ENCODE assay signal across 21 mouse cellular contexts in genomic region chr8:70254628-70255027, GRCm38 (mm10). TPM values are rescaled to one million over a fixed set of nuclear protein-coding genes. Genes with fewer than 3 reads are reported as not detected.
DNase-seq lines count a peak whose midpoint lies in the region; ATAC-seq and TF ChIP-seq lines count a peak whose summit lies in the region.
"Had no signal": no experiment of that assay in that cellular context is flagged by ENCODE, and none has a peak within 500 bp of the region (broad histone marks: within the 10 kb centered on the region; RNA-seq: fewer than 3 reads in every experiment).

No protein-coding gene starts in this region.

- peaks cover 96% of the 10 kb centered on the region for H3K36me3 ChIP-seq in forebrain, postnatal 0 days (ENCODE audit: insufficient read depth)
- peaks cover 100% of the 10 kb centered on the region for H3K36me3 ChIP-seq in forebrain, embryonic 10.5 days (replicated peaks)
- peaks cover 86% of the 10 kb centered on the region for H3K36me3 ChIP-seq in midbrain, embryonic 15.5 days (replicated peaks)

- no peaks in the 10 kb centered on the region for H3K9me3 ChIP-seq in forebrain, postnatal 0 days (ENCODE audit: low read length)
- no peaks in the 10 kb centered on the region for H3K9me3 ChIP-seq in forebrain, embryonic 10.5 days
- no peaks in the 10 kb centered on the region for H3K9me3 ChIP-seq in midbrain, embryonic 15.5 days
- H3K9me3 ChIP-seq: embryonic facial prominence, embryonic 15.5 days; hindbrain, embryonic 12.5 days; kidney, embryonic 15.5 days; midbrain, embryonic 10.5 days; neural tube, embryonic 12.5 days had no signal

- H3K27ac ChIP-seq in forebrain, postnatal 0 days (ENCODE audit: low read depth, low read length), result no peak overlapping the region
- no peak overlapping the region for H3K27ac ChIP-seq in forebrain, embryonic 10.5 days
- no peak overlapping the region for H3K27ac ChIP-seq in layer of hippocampus, adult 2 months
- no peak overlapping the region for H3K27ac ChIP-seq in bone marrow, adult 2 months (ENCODE audit: control insufficient read depth, insufficient read depth, low read depth, low read length, poor library complexity)
- H3K27ac ChIP-seq in midbrain, embryonic 15.5 days, result no peak overlapping the region
- H3K27ac ChIP-seq: embryonic facial prominence, embryonic 15.5 days; hindbrain, embryonic 12.5 days; kidney, embryonic 15.5 days; macrophage; midbrain, embryonic 10.5 days; neural tube, embryonic 12.5 days had no signal

- no peak for TF ChIP-seq POLR2A in bone marrow, adult 2 months (IDR thresholded peaks at IDR 0.05; ENCODE audit: borderline replicate concordance, control insufficient read depth, low read depth, low read length)

- no peak overlapping the region for H3K4me3 ChIP-seq in forebrain, postnatal 0 days (ENCODE audit: low read depth, low read length)
- no peak overlapping the region for H3K4me3 ChIP-seq in forebrain, embryonic 10.5 days
- H3K4me3 ChIP-seq in layer of hippocampus, adult 2 months, result no peak overlapping the region
- H3K4me3 ChIP-seq in bone marrow, adult 2 months (replicated peaks; ENCODE audit: control insufficient read depth, low read depth, low read length), result no peak overlapping the region
- no peak overlapping the region for H3K4me3 ChIP-seq in midbrain, embryonic 15.5 days
- H3K4me3 ChIP-seq: embryonic facial prominence, embryonic 15.5 days; hindbrain, embryonic 12.5 days; kidney, embryonic 15.5 days; midbrain, embryonic 10.5 days; neural tube, embryonic 12.5 days had no signal

- WGBS in forebrain, postnatal 0 days, result 76% methylated on average over 1 of the region's 1 CpGs
- 90% methylated on average over 1 of the region's 1 CpGs for WGBS in forebrain, embryonic 10.5 days
- 71% methylated on average over 1 of the region's 1 CpGs for WGBS in bone marrow, adult 2 months
- WGBS in midbrain, embryonic 15.5 days, result 88% methylated on average over 1 of the region's 1 CpGs

- no peaks in the 10 kb centered on the region for H3K27me3 ChIP-seq in forebrain, postnatal 0 days (ENCODE audit: insufficient read depth, low read length)
- no peaks in the 10 kb centered on the region for H3K27me3 ChIP-seq in forebrain, embryonic 10.5 days (ENCODE audit: poor library complexity, severe bottlenecking)
- H3K27me3 ChIP-seq in midbrain, embryonic 15.5 days (replicated peaks), result no peaks in the 10 kb centered on the region
- H3K27me3 ChIP-seq: embryonic facial prominence, embryonic 15.5 days; hindbrain, embryonic 12.5 days; kidney, embryonic 15.5 days; neural tube, embryonic 12.5 days had no signal

- DNase-seq in forebrain, postnatal 0 days, result no peak
- no peak for DNase-seq in forebrain, embryonic 10.5 days (ENCODE audit: extremely low spot score, low spot score)
- DNase-seq in layer of hippocampus, adult 2 months (ENCODE audit: low spot score in 2 of 2), result no peak
- no peak for DNase-seq in layer of hippocampus, adult 9-11 months
- DNase-seq in 3T3-L1 (ENCODE audit: low read depth, low spot score), result peak; percentile 33
- DNase-seq in frontal cortex, adult 2 months (ENCODE audit: extremely low spot score in 1 of 2, low spot score in 1 of 2), result no peak
- DNase-seq: adrenal gland, adult 2 months; B cell, adult 2 months; cerebellum, postnatal 10 days; gastrocnemius, postnatal 14 days; heart, postnatal 10 days; lung, adult 18-20 months; right cerebral cortex, adult 18-20 months had no signal

- H3K4me2 ChIP-seq in forebrain, postnatal 0 days (ENCODE audit: low read depth), result no peak overlapping the region
- no peak overlapping the region for H3K4me2 ChIP-seq in midbrain, embryonic 15.5 days
- H3K4me2 ChIP-seq: embryonic facial prominence, embryonic 15.5 days; hindbrain, embryonic 12.5 days; kidney, embryonic 15.5 days; neural tube, embryonic 12.5 days had no signal

- ATAC-seq in forebrain, postnatal 0 days, result no peak; the same call in 1 of the 2 replicates
- no peak for ATAC-seq in midbrain, embryonic 15.5 days (replicated peaks)

- H3K4me1 ChIP-seq in forebrain, postnatal 0 days (ENCODE audit: insufficient read depth), result no peaks in the 10 kb centered on the region
- H3K4me1 ChIP-seq in forebrain, embryonic 10.5 days, result no peaks in the 10 kb centered on the region
- H3K4me1 ChIP-seq in bone marrow, adult 2 months (ENCODE audit: control insufficient read depth, insufficient read depth, low read length), result no peaks in the 10 kb centered on the region; the same call in none of the 2 replicates
- H3K4me1 ChIP-seq in midbrain, embryonic 15.5 days, result no peaks in the 10 kb centered on the region
- H3K4me1 ChIP-seq: embryonic facial prominence, embryonic 15.5 days; hindbrain, embryonic 12.5 days; midbrain, embryonic 10.5 days; neural tube, embryonic 12.5 days had no signal

- no peak overlapping the region for H3K9ac ChIP-seq in forebrain, postnatal 0 days
- H3K9ac ChIP-seq in midbrain, embryonic 15.5 days, result no peak overlapping the region
- H3K9ac ChIP-seq: embryonic facial prominence, embryonic 15.5 days; hindbrain, embryonic 12.5 days; kidney, embryonic 15.5 days; neural tube, embryonic 12.5 days had no signal

- peak; percentile 30; the same call in 1 of the 2 replicates for TF ChIP-seq CTCF in forebrain, postnatal 0 days (IDR thresholded peaks at IDR 0.05; ENCODE audit: low read depth)
- TF ChIP-seq CTCF in layer of hippocampus, adult 2 months (conservative IDR thresholded peaks at IDR 0.05), result peak; percentile 74
- 0 out of 2 replicates have a peak, but pooled peaks have one; percentile 14 for TF ChIP-seq CTCF in bone marrow, adult 2 months (IDR thresholded peaks at IDR 0.05; ENCODE audit: control insufficient read depth, insufficient read depth, low read length)

RNA-seq across cellular contexts. Expression of gene Armc6, which starts 20.4 kb away (rescaled TPM):
- 108 and 136 TPM in 2 replicates for total RNA-seq in forebrain, postnatal 0 days (2014; rRNA removed)
- 119 and 122 TPM in 2 replicates for polyA plus RNA-seq in forebrain, postnatal 0 days (2015; fragmentation: Nextera tagmentation; extraction: Ambion mirVana)
- 29.4 and 32.7 TPM in 2 replicates for polyA plus RNA-seq in forebrain, embryonic 10.5 days (2016; fragmentation: Nextera tagmentation; extraction: Ambion mirVana)
- total RNA-seq in layer of hippocampus, adult 2 months (2021), result 10 to 100 TPM; 45.6 to 47.1 TPM
- polyA plus RNA-seq in bone marrow, adult 2 months (2011; ENCODE audit: insufficient read depth, insufficient read length, low replicate concordance, missing spikeins), result 2.9 and 9.8 TPM in 2 replicates
- 44.0 and 45.6 TPM in 2 replicates for polyA plus RNA-seq in frontal cortex, adult 2 months (2012; rRNA removed)
- 117 and 118 TPM in 2 replicates for polyA plus RNA-seq in midbrain, embryonic 15.5 days (2015; fragmentation: Nextera tagmentation; extraction: Ambion mirVana)

RNA-seq across cellular contexts. Expression of gene Sugp2, which starts 20.6 kb away (rescaled TPM):
- total RNA-seq in forebrain, postnatal 0 days (2014; rRNA removed), result 119 and 129 TPM in 2 replicates
- 50.9 and 65.0 TPM in 2 replicates for polyA plus RNA-seq in forebrain, postnatal 0 days (2015; fragmentation: Nextera tagmentation; extraction: Ambion mirVana)
- 55.7 and 56.7 TPM in 2 replicates for polyA plus RNA-seq in forebrain, embryonic 10.5 days (2016; fragmentation: Nextera tagmentation; extraction: Ambion mirVana)
- total RNA-seq in layer of hippocampus, adult 2 months (2021), result 100 to 1,000 TPM; 130 to 131 TPM
- polyA plus RNA-seq in bone marrow, adult 2 months (2011; ENCODE audit: insufficient read depth, insufficient read length, low replicate concordance, missing spikeins), result 89.1 and 192 TPM in 2 replicates
- 102 and 116 TPM in 2 replicates for polyA plus RNA-seq in frontal cortex, adult 2 months (2012; rRNA removed)
- polyA plus RNA-seq in midbrain, embryonic 15.5 days (2015; fragmentation: Nextera tagmentation; extraction: Ambion mirVana), result 102 and 109 TPM in 2 replicates

RNA-seq across cellular contexts. Expression of gene Homer3, which starts 28.0 kb away (rescaled TPM):
- total RNA-seq in forebrain, postnatal 0 days (2014; rRNA removed), result 27.2 and 34.7 TPM in 2 replicates
- 20.2 and 23.9 TPM in 2 replicates for polyA plus RNA-seq in forebrain, postnatal 0 days (2015; fragmentation: Nextera tagmentation; extraction: Ambion mirVana)
- polyA plus RNA-seq in forebrain, embryonic 10.5 days (2016; fragmentation: Nextera tagmentation; extraction: Ambion mirVana), result 115 and 120 TPM in 2 replicates
- 10 to 100 TPM; 87.7 to 90.5 TPM for total RNA-seq in layer of hippocampus, adult 2 months (2021)
- 12.1 and 25.6 TPM in 2 replicates for polyA plus RNA-seq in bone marrow, adult 2 months (2011; ENCODE audit: insufficient read depth, insufficient read length, low replicate concordance, missing spikeins)
- 18.2 and 18.5 TPM in 2 replicates for polyA plus RNA-seq in frontal cortex, adult 2 months (2012; rRNA removed)
- 37.9 and 41.2 TPM in 2 replicates for polyA plus RNA-seq in midbrain, embryonic 15.5 days (2015; fragmentation: Nextera tagmentation; extraction: Ambion mirVana)

RNA-seq across cellular contexts. Expression of gene Slc25a42, which starts 42.5 kb away (rescaled TPM):
- total RNA-seq in forebrain, postnatal 0 days (2014; rRNA removed), result 11.7 and 12.0 TPM in 2 replicates
- polyA plus RNA-seq in forebrain, postnatal 0 days (2015; fragmentation: Nextera tagmentation; extraction: Ambion mirVana), result 4.6 and 6.2 TPM in 2 replicates
- 2.2 and 2.6 TPM in 2 replicates for polyA plus RNA-seq in forebrain, embryonic 10.5 days (2016; fragmentation: Nextera tagmentation; extraction: Ambion mirVana)
- 10 to 100 TPM; 43.9 to 44.0 TPM for total RNA-seq in layer of hippocampus, adult 2 months (2021)
- polyA plus RNA-seq in bone marrow, adult 2 months (2011; ENCODE audit: insufficient read depth, insufficient read length, low replicate concordance, missing spikeins), result 7.1 and 10.9 TPM in 2 replicates
- 51.0 and 51.3 TPM in 2 replicates for polyA plus RNA-seq in frontal cortex, adult 2 months (2012; rRNA removed)
- 8.7 and 10.9 TPM in 2 replicates for polyA plus RNA-seq in midbrain, embryonic 15.5 days (2015; fragmentation: Nextera tagmentation; extraction: Ambion mirVana)

RNA-seq across cellular contexts. Expression of gene Ddx49, which starts 47.7 kb away (rescaled TPM):
- 46.6 and 49.3 TPM in 2 replicates for total RNA-seq in forebrain, postnatal 0 days (2014; rRNA removed)
- polyA plus RNA-seq in forebrain, postnatal 0 days (2015; fragmentation: Nextera tagmentation; extraction: Ambion mirVana), result 49.3 and 54.9 TPM in 2 replicates
- polyA plus RNA-seq in forebrain, embryonic 10.5 days (2016; fragmentation: Nextera tagmentation; extraction: Ambion mirVana), result 54.9 and 57.2 TPM in 2 replicates
- total RNA-seq in layer of hippocampus, adult 2 months (2021), result 10 to 100 TPM; 45.5 to 52.1 TPM
- polyA plus RNA-seq in bone marrow, adult 2 months (2011; ENCODE audit: insufficient read depth, insufficient read length, low replicate concordance, missing spikeins), result 32.3 and 33.4 TPM in 2 replicates
- 48.6 and 51.7 TPM in 2 replicates for polyA plus RNA-seq in frontal cortex, adult 2 months (2012; rRNA removed)
- polyA plus RNA-seq in midbrain, embryonic 15.5 days (2015; fragmentation: Nextera tagmentation; extraction: Ambion mirVana), result 44.5 and 48.0 TPM in 2 replicates

Comparison
In these comparisons a context has a peak if more than half of its experiments do, and no peak if none do; other contexts are left out.
1. CTCF ChIP-seq: peak in every context shown above with its lines; median percentile 74 in layer of hippocampus, adult 2 months; 30 in forebrain, postnatal 0 days; 14 in bone marrow, adult 2 months.